Mouse (Mus musculus) G1E (cell line): ENCODE measurements around the gene Ksr1.

Experiments
- CTCF ChIP-seq: IDR thresholded peaks from 2 replicates; pipeline ENCODE4 v1.5.1; 2012; ENCODE audit warnings: low read depth, low read length, inconsistent platforms, mixed read lengths
- GATA1 ChIP-seq: IDR thresholded peaks from 2 replicates; pipeline ENCODE4 v1.6.1; 2012; ENCODE audit warnings: borderline replicate concordance, low read length, inconsistent platforms, mixed read lengths
- TAL1 ChIP-seq: conservative IDR thresholded peaks from 2 replicates; pipeline ENCODE4 v1.6.1; 2012; ENCODE audit warnings: low read depth, low read length, inconsistent platforms, mixed read lengths

- TF ChIP-seq CTCF (no peak), GATA1 (no peak), TAL1 (no peak)
Observed at GRCm38 (mm10) chr11:79092245-79092644, 54.0 kb downstream of the Ksr1 start.
